Mouse (Mus musculus): Measurements from ENCODE around the gene Trim65.

DNA sequence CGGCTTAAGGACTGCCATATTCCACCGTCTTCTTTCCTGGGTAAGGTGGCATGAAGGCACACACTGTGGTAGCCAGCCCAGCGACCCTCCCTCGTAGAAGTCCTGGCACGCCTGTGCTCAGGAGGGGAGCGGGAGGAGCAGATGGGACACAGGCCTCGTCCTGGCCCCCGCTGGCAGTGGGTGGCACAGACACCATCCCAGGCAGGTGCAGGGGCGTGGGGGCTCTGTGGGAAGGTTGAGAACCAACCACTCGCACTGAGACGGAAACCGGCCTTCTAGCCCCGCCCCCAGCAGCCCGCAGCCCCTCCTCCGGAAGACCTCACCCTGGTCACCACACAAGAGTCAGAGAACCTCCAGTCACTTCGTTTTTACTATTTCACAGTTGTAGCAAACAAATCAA, 52.7 kb downstream of the Trim65 start:
- no peak for TF ChIP-seq POLR2A (IDR thresholded peaks at IDR 0.05; ENCODE audit: borderline replicate concordance, low read depth, low read length)
- TF ChIP-seq CTCF (IDR thresholded peaks at IDR 0.05; ENCODE audit: low read depth, low read length): no peak
